Mouse (Mus musculus): ENCODE measurements at regions not wholly inside any gene's neighbourhood (a gene's known extent, or its start where the extent isn't known, plus 50 kb on each side); places are given as distances from the start of the nearest gene placed in this dataset.

- Histone ChIP-seq H3K4me3 (ENCODE audit: insufficient read depth, low read depth, low read length) (no peak overlapping the region), H3K27ac (ENCODE audit: insufficient read depth, low read depth, low read length) (no peak overlapping the region; the same call in 1 of the 2 replicates), H3K4me1 (ENCODE audit: control insufficient read depth, insufficient read depth, low read length) (peaks cover 6% of the 10 kb centered on the region)
- 26% methylated on average over 7 of the region's 7 CpGs for WGBS
- TF ChIP-seq CTCF (IDR thresholded peaks at IDR 0.05; ENCODE audit: insufficient read depth, low read depth, low read length) (no peak), POLR2A (IDR thresholded peaks at IDR 0.05; ENCODE audit: insufficient read depth, low read depth, low read length) (no peak)
These were observed 62.9 kb upstream of the Arhgap5 start for GRCm38 (mm10) chr12:52440868-52441365.

GRCm38 (mm10) chr12:52442337-52442736, 61.4 kb upstream of the Arhgap5 start:
- 93% methylated on average over 5 of the region's 5 CpGs for WGBS

GRCm38 (mm10) chr12:52445731-52446130, 58.0 kb upstream of the Arhgap5 start:
- WGBS: 66% methylated on average over 2 of the region's 2 CpGs
- TF ChIP-seq POLR2A (IDR thresholded peaks at IDR 0.05; ENCODE audit: insufficient read depth, low read depth, low read length) (no peak), CTCF (IDR thresholded peaks at IDR 0.05; ENCODE audit: insufficient read depth, low read depth, low read length) (no peak)
- no peak overlapping the region for H3K4me3 ChIP-seq (ENCODE audit: insufficient read depth, low read depth, low read length)
- H3K27ac ChIP-seq (ENCODE audit: insufficient read depth, low read depth, low read length): no peak overlapping the region
- H3K4me1 ChIP-seq (ENCODE audit: control insufficient read depth, insufficient read depth, low read length): peaks cover 5% of the 10 kb centered on the region

More at GRCm38 (mm10) chr12:52442337-52442736, 61.4 kb upstream of the Arhgap5 start:
- Histone ChIP-seq H3K4me1 (ENCODE audit: control insufficient read depth, insufficient read depth, low read length) (peaks cover 5% of the 10 kb centered on the region), H3K27ac (ENCODE audit: insufficient read depth, low read depth, low read length) (no peak overlapping the region), H3K4me3 (ENCODE audit: insufficient read depth, low read depth, low read length) (no peak overlapping the region)
- TF ChIP-seq POLR2A (IDR thresholded peaks at IDR 0.05; ENCODE audit: insufficient read depth, low read depth, low read length): no peak
- no peak for TF ChIP-seq CTCF (IDR thresholded peaks at IDR 0.05; ENCODE audit: insufficient read depth, low read depth, low read length)

GRCm38 (mm10) chr12:52446501-52446900, 57.3 kb upstream of the Arhgap5 start:
- 86% methylated on average over 7 of the region's 7 CpGs for WGBS
- Histone ChIP-seq H3K4me3 (ENCODE audit: insufficient read depth, low read depth, low read length) (no peak overlapping the region), H3K27ac (ENCODE audit: insufficient read depth, low read depth, low read length) (no peak overlapping the region), H3K4me1 (ENCODE audit: control insufficient read depth, insufficient read depth, low read length) (peaks cover 2% of the 10 kb centered on the region; the same call in 1 of the 2 replicates)
- no peak for TF ChIP-seq CTCF (IDR thresholded peaks at IDR 0.05; ENCODE audit: insufficient read depth, low read depth, low read length)
- TF ChIP-seq POLR2A (IDR thresholded peaks at IDR 0.05; ENCODE audit: insufficient read depth, low read depth, low read length): no peak

- TF ChIP-seq POLR2A (IDR thresholded peaks at IDR 0.05; ENCODE audit: insufficient read depth, low read depth, low read length) (no peak), CTCF (IDR thresholded peaks at IDR 0.05; ENCODE audit: insufficient read depth, low read depth, low read length) (no peak)
- Histone ChIP-seq H3K4me1 (ENCODE audit: control insufficient read depth, insufficient read depth, low read length) (peaks cover 2% of the 10 kb centered on the region; the same call in 1 of the 2 replicates), H3K27ac (ENCODE audit: insufficient read depth, low read depth, low read length) (no peak overlapping the region), H3K4me3 (ENCODE audit: insufficient read depth, low read depth, low read length) (no peak overlapping the region)
- 86% methylated on average over 5 of the region's 5 CpGs for WGBS
These were observed 56.3 kb upstream of the Arhgap5 start for GRCm38 (mm10) chr12:52447482-52447881.

- no peak overlapping the region for H3K27ac ChIP-seq (ENCODE audit: insufficient read depth, low read depth, low read length)
- TF ChIP-seq POLR2A (IDR thresholded peaks at IDR 0.05; ENCODE audit: insufficient read depth, low read depth, low read length): no peak
- TF ChIP-seq CTCF (IDR thresholded peaks at IDR 0.05; ENCODE audit: insufficient read depth, low read depth, low read length): no peak
- WGBS: 77% methylated on average over 1 of the region's 1 CpGs
These were observed 55.6 kb upstream of the Arhgap5 start for GRCm38 (mm10) chr12:52448218-52448617.

GRCm38 (mm10) chr12:52453890-52454289, 49.9 kb upstream of the Arhgap5 start:
- 93% methylated on average over 5 of the region's 5 CpGs for WGBS
- Histone ChIP-seq H3K4me3 (ENCODE audit: insufficient read depth, low read depth, low read length) (no peak overlapping the region), H3K27ac (ENCODE audit: insufficient read depth, low read depth, low read length) (no peak overlapping the region), H3K4me1 (ENCODE audit: control insufficient read depth, insufficient read depth, low read length) (no peaks in the 10 kb centered on the region)
- TF ChIP-seq POLR2A (IDR thresholded peaks at IDR 0.05; ENCODE audit: insufficient read depth, low read depth, low read length): no peak
- no peak for TF ChIP-seq CTCF (IDR thresholded peaks at IDR 0.05; ENCODE audit: insufficient read depth, low read depth, low read length)

More at GRCm38 (mm10) chr12:52448218-52448617, 55.6 kb upstream of the Arhgap5 start:
- Histone ChIP-seq H3K4me3 (ENCODE audit: insufficient read depth, low read depth, low read length) (no peak overlapping the region), H3K4me1 (ENCODE audit: control insufficient read depth, insufficient read depth, low read length) (peaks cover 2% of the 10 kb centered on the region; the same call in 1 of the 2 replicates)

Measured in olfactory bulb, adult 2 months (tissue).